Mouse (Mus musculus): ENCODE data around the gene Zfp597. TPM values are rescaled to one million over a fixed set of nuclear protein-coding genes. Genes with fewer than 3 reads are reported as not detected.

Zfp597 gene
- polyA plus RNA-seq, 1 experiment from 2014 or later: 5.5 TPM

DNA sequence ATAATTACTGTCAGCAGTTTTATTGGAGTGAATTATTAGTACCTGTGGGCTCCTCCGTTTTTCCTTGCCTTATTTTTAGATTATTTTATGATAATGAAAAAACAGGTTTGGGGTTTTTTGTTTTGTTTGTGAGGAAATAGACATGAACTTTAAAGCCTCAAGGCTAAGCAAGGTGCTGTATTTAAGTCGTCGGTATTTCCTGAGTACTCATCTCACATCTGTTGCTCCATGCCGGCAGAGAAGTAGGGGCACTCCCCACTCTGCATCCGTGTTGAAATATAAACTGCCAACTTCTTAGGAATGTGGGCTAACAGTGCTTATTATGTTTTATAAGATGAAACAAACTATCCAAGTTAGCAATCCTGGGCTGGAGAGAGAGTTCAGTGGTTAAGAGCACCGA lies 11.7 kb upstream of the Zfp597 start:
- no peak overlapping the region for H3K27ac ChIP-seq (replicated peaks)
- no peak overlapping the region for H3K4me3 ChIP-seq
- H3K9me3 ChIP-seq: no peaks in the 10 kb centered on the region
- DNase-seq (ENCODE audit: low spot score): no peak
- WGBS: 86% methylated on average over 6 of the region's 6 CpGs
- no peaks in the 10 kb centered on the region for H3K4me1 ChIP-seq
- peaks cover 55% of the 10 kb centered on the region for H3K36me3 ChIP-seq (replicated peaks)
- no peaks in the 10 kb centered on the region for H3K27me3 ChIP-seq (replicated peaks; ENCODE audit: low read depth, poor library complexity, severe bottlenecking)

DNA sequence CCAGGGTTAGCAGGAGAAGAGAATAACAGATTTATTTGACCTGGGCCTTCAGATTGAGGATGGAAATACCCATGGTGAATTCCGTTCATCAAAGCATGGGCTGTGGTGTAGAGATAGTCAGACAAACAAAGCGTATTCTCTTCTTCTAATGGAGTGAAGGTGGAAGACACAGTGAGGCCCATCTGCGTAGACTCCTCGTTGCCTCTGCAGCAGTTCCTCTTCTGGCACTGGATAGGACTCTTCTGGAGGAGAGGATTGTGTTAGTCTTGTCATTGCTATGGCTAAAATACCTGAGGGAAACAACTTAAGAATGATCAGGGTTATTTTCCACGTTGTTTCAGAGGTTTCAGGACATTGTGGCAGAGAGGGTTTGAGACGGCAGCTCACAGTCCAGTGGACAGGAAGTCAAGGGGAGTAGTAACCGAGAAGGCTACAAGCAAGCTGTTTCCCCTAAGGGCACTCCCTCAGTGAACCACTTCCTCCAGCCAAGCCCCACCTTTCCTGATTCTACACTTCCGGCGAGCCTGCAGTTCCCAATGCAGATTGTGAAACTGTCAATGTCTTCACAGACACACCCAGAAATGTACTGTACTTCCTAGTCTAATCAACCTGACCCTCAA lies 10.9 kb upstream of the Zfp597 start:
- Histone ChIP-seq H3K4me1 (no peaks in the 10 kb centered on the region), H3K27me3 (replicated peaks; ENCODE audit: low read depth, poor library complexity, severe bottlenecking) (no peaks in the 10 kb centered on the region), H3K36me3 (replicated peaks) (peaks cover 48% of the 10 kb centered on the region), H3K27ac (replicated peaks) (no peak overlapping the region), H3K9me3 (no peaks in the 10 kb centered on the region), H3K4me3 (no peak overlapping the region)
- DNase-seq (ENCODE audit: low spot score): no peak
- 69% methylated on average over 9 of the region's 9 CpGs for WGBS

DNA sequence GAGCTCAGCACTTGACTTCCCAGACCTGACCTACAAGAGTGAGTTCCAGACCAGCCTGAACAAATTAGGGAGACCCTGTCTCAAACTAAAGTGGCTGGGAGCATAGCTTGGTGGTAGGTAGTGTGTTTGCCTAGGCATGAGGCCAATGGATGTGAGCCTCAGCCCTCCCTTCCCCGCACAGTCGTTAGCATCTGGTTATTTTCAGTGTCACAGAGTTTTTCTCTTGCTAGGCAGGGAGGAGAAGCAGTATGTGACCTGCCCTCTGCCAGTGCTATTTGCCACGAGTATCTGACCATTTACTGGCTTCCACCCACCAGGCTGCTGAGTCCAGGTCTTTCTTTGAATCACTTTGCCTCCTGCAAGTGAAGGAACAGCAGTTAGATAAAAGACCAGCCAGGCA lies 9.4 kb upstream of the Zfp597 start:
- H3K36me3 ChIP-seq (replicated peaks): peaks cover 34% of the 10 kb centered on the region
- H3K9me3 ChIP-seq: no peaks in the 10 kb centered on the region
- H3K27me3 ChIP-seq (replicated peaks; ENCODE audit: low read depth, poor library complexity, severe bottlenecking): no peaks in the 10 kb centered on the region
- no peak overlapping the region for H3K4me3 ChIP-seq
- no peak overlapping the region for H3K27ac ChIP-seq (replicated peaks)
- WGBS: 83% methylated on average over 3 of the region's 3 CpGs
- DNase-seq (ENCODE audit: low spot score): no peak
- no peaks in the 10 kb centered on the region for H3K4me1 ChIP-seq

DNA sequence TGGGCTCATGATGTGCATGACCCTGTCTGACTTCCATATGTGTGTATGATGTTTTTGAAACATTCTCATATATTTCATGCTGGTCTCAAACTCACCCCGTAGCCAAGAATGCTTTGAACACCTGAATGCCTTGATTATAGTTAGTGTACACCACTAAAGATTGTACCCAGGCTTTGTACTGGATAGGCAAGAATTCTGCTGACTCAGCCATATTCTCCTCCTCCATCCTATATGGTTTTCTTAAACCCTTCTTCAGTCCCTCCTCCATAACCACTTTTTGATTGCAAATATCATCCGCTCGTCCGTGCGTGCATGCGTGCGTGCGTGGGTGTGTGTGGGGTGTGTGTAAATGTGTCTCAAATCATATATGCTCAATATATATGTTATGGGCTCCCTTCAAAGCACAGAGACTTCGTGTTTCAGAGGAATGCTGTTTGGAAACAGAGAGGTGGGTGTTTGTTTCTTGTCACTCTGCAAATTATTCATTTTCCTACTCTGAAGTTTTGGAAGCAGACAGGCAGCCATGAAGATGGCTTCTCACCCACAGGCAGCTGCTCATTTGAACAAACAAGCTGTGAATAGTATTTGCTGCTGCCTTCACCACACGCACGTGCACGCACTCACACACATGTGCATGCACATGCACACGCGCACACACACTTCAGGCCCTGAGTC lies 7.4 kb upstream of the Zfp597 start:
- Histone ChIP-seq H3K36me3 (replicated peaks) (peaks cover 15% of the 10 kb centered on the region), H3K9me3 (no peaks in the 10 kb centered on the region), H3K27ac (replicated peaks) (no peak overlapping the region), H3K4me3 (no peak overlapping the region), H3K4me1 (no peaks in the 10 kb centered on the region), H3K27me3 (replicated peaks; ENCODE audit: low read depth, poor library complexity, severe bottlenecking) (no peaks in the 10 kb centered on the region)
- no peak for DNase-seq (ENCODE audit: low spot score)
- 95% methylated on average over 14 of the region's 14 CpGs for WGBS

DNA sequence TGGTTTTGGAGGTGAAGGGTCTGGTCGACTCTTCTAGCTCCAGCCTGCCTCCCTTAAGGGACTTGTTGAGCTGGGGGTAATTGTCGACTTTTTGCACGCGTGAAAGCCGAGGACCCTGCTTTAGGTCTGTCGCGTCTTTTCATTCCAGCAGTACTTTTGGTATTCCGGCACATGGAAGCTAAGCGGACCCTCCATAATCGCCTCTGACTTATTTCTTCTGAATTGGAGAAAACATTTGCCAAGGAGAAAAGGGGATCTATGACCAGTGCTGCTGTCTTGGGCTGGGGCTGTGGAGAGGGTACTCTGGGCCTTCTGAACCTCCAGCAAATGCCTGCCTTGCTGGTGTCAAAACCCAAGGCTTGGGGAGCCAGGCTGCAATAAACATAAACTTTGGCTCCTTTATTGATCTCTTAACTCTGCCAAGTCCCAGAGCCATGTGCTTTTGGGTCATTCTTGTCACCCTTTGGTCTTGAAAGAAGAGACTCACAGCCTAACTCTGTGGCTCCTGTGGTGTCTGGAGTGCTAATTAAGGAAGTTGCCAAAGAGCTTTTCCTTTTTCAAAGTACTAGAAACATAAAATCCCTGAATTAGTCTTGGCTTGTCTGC lies 807 bp upstream of the Zfp597 start:
- peaks cover 12% of the 10 kb centered on the region for H3K4me1 ChIP-seq
- 4% methylated on average over 10 of the region's 10 CpGs for WGBS
- peak overlapping the region; percentile 92 for H3K27ac ChIP-seq (replicated peaks)
- H3K27me3 ChIP-seq (replicated peaks; ENCODE audit: low read depth, poor library complexity, severe bottlenecking): no peaks in the 10 kb centered on the region
- peaks cover 3% of the 10 kb centered on the region; the same call in 1 of the 2 replicates for H3K36me3 ChIP-seq (replicated peaks)
- no peaks in the 10 kb centered on the region for H3K9me3 ChIP-seq
- H3K4me3 ChIP-seq: peak overlapping the region; percentile 81
- no peak for DNase-seq (ENCODE audit: low spot score)

DNA sequence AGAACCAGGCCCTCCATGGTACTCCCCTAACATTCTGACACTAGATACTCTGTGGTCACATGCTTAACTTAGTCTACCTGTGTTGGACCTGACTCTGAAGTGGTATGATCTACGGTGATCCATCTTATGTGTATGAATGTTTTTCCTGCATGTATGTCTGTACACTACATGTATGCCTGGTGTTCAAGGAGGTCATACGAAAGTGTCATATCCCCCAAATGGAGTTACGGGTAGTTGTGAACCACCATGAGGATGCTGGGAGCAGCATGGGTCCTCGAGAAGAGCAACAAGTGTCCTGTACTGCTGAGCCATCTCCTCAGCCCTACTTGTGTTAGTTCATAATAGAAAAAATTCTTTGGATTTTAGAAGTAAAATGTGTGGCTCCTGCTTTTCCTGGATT lies 8.0 kb downstream of the Zfp597 start:
- peaks cover 29% of the 10 kb centered on the region for H3K36me3 ChIP-seq (replicated peaks)
- H3K9me3 ChIP-seq: no peaks in the 10 kb centered on the region
- no peak overlapping the region for H3K4me3 ChIP-seq
- no peak for DNase-seq (ENCODE audit: low spot score)
- H3K4me1 ChIP-seq: peaks cover 17% of the 10 kb centered on the region
- H3K27me3 ChIP-seq (replicated peaks; ENCODE audit: low read depth, poor library complexity, severe bottlenecking): no peaks in the 10 kb centered on the region
- no peak overlapping the region for H3K27ac ChIP-seq (replicated peaks)
- WGBS: 90% methylated on average over 4 of the region's 4 CpGs

DNA sequence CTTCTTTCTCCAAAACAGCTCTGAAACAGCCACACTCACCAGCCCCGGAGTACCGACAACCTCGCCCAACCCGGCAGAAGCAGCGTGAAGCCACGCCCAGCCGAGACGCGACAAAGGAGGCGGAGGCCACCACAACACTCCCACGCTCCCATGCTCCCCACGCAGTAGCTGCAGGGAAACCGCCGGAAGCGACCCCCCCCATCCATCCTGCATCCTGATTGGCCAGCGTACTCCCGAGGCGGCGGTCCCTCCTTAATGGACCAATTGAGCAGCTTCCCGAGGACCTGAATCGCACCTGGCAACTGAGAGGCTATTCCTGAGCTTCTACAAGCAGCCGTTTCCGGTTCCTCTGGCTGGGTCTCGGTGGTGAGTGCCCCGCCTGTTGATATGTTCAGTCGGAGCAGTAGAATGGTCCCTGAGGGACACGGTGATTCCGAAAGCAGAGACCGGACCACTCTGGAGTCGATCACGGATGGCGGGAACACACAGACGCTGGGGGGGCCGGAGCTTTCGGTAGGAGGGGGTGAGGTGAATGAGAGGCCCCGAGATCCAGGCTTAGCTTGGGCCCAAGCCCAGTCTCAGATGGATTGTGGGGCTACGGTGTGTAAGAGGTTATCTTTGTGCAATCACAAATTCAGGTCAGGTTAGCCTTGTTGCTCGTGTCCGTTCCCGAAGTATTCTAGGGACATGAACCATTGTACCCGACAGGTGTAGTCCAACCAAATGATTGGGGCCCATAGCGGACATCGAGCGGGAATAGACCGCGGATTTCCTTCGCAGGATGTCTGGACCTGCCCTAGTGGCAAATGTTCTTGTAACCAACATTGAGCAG lies 11.9 kb downstream of the Zfp597 start, which contains the start of gene Naa60:
TSS of gene Naa60 (plus strand) at position 160 of the 832 bp plus-strand sequence.
- no peaks in the 10 kb centered on the region for H3K27me3 ChIP-seq (replicated peaks; ENCODE audit: low read depth, poor library complexity, severe bottlenecking)
- peaks cover 28% of the 10 kb centered on the region for H3K36me3 ChIP-seq (replicated peaks)
- peak; percentile 97 for DNase-seq (ENCODE audit: low spot score)
- no peaks in the 10 kb centered on the region for H3K9me3 ChIP-seq
- H3K4me3 ChIP-seq: peak within 1 kb of the TSS; percentile 73
- WGBS: 4% methylated on average over 47 of the region's 47 CpGs
- H3K4me1 ChIP-seq: peaks cover 20% of the 10 kb centered on the region
- H3K27ac ChIP-seq (replicated peaks): peak within 1 kb of the TSS; percentile 86

DNA sequence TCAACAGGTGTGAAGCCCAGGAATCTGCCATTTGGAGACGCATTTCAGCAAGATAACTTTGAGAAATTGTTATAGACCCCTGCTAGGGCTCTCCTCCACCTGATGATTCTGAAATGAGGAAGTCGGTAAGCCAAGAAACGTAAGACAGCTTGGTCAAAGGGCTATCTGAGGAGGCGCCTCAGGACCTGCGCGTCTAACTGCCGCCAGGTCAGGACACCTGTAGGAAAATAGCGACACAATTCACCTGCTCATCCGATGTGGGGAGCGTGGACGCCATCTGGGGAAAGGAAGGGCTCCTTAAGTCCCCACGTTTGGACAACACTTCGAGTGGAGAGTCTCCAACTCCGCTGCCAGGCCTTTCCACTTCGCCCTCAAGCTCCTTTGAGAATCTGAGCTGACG lies 12.5 kb downstream of the Zfp597 start:
- H3K27me3 ChIP-seq (replicated peaks; ENCODE audit: low read depth, poor library complexity, severe bottlenecking): no peaks in the 10 kb centered on the region
- H3K9me3 ChIP-seq: no peaks in the 10 kb centered on the region
- H3K27ac ChIP-seq (replicated peaks): peak overlapping the region; percentile 86
- no peak for DNase-seq (ENCODE audit: low spot score)
- peaks cover 32% of the 10 kb centered on the region for H3K36me3 ChIP-seq (replicated peaks)
- peaks cover 20% of the 10 kb centered on the region for H3K4me1 ChIP-seq
- 2% methylated on average over 16 of the region's 16 CpGs for WGBS
- peak overlapping the region; percentile 73 for H3K4me3 ChIP-seq

DNA sequence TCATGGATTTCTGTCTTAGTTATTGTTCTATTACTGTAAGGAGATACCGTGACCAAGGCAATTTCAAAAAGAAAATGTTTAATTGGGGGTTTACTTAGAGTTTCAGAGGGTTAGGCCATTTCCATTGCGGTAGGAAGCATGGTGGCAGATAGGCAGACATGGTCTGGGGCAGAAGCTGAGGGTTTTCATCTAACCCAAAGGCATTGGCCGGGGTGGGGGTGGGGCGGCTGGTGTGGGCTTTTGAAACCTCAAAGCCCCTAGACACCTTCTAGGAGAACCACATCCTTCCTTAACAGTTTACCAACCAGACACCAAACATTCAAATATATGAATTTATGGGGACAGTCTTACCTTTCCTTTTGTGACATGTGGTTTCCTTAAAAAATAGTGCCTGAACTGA lies 25.1 kb downstream of the Zfp597 start:
- Histone ChIP-seq H3K27me3 (replicated peaks; ENCODE audit: low read depth, poor library complexity, severe bottlenecking) (no peaks in the 10 kb centered on the region), H3K9me3 (no peaks in the 10 kb centered on the region), H3K36me3 (replicated peaks) (peaks cover 27% of the 10 kb centered on the region), H3K4me3 (no peak overlapping the region), H3K27ac (replicated peaks) (no peak overlapping the region), H3K4me1 (no peaks in the 10 kb centered on the region)
- DNase-seq (ENCODE audit: low spot score): no peak
- WGBS: 91% methylated on average over 4 of the region's 4 CpGs

DNA sequence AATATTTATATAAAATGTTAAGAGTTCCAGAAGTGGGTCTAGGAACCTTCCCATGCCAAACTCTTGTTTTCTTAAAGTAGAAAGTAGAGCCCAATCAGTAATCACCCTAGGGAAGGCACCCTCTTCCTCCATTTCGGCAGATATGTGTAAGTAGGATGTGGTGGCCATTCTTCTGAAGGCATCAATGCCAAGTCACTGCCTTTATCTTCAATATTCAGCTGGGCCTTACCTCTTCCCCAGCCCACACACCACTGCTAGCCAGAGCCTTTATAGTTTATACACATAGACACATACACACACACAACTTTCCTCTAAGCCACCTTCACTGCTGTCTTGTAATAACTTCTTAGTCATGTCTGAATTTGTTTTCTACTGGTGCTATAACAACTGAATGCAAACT lies 28.6 kb downstream of the Zfp597 start:
- DNase-seq (ENCODE audit: low spot score): no peak
- H3K27ac ChIP-seq (replicated peaks): no peak overlapping the region
- 76% methylated on average over 1 of the region's 1 CpGs for WGBS
- H3K36me3 ChIP-seq (replicated peaks): peaks cover 5% of the 10 kb centered on the region
- no peak overlapping the region for H3K4me3 ChIP-seq
- H3K27me3 ChIP-seq (replicated peaks; ENCODE audit: low read depth, poor library complexity, severe bottlenecking): no peaks in the 10 kb centered on the region
- H3K9me3 ChIP-seq: no peaks in the 10 kb centered on the region
- no peaks in the 10 kb centered on the region for H3K4me1 ChIP-seq

DNA sequence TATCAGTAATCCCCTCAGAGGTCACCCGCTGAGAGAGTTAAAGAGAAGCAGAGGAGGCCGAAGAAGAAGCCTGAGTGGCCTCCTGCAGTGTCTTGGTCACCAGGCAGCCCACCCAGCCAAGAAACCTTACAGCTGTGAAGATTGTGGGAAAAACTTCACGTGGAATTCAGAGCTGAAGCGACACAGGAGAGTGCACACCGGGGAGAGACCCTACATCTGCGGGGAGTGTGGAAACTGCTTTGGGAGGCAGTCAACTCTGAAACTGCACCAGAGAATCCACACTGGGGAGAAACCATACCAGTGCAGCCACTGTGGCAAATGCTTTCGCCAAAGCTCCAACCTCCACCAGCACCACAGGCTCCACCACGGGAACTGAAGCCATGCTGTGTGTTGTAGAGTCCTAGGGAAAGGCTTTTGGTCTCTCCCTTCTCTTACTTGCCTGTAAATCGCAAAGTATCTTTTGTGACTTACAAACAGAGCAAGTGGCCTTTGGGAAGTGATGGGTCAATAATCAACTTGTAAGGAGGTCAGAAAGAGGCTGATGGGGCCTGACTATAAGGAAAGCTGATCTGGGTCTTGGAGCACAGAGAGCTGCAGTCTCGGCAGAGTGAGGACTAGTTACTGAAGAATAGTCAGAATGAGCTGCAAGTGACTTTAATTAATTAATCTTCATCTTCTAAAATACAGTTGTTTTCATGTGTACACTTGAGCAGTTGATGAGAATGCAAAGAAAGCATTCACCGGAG lies 29.8 kb downstream of the Zfp597 start:
- H3K27ac ChIP-seq (replicated peaks): no peak overlapping the region
- no peaks in the 10 kb centered on the region for H3K9me3 ChIP-seq
- no peaks in the 10 kb centered on the region for H3K36me3 ChIP-seq (replicated peaks)
- 62% methylated on average over 11 of the region's 11 CpGs for WGBS
- no peaks in the 10 kb centered on the region for H3K27me3 ChIP-seq (replicated peaks; ENCODE audit: low read depth, poor library complexity, severe bottlenecking)
- DNase-seq (ENCODE audit: low spot score): no peak
- H3K4me1 ChIP-seq: no peaks in the 10 kb centered on the region
- no peak overlapping the region for H3K4me3 ChIP-seq

DNA sequence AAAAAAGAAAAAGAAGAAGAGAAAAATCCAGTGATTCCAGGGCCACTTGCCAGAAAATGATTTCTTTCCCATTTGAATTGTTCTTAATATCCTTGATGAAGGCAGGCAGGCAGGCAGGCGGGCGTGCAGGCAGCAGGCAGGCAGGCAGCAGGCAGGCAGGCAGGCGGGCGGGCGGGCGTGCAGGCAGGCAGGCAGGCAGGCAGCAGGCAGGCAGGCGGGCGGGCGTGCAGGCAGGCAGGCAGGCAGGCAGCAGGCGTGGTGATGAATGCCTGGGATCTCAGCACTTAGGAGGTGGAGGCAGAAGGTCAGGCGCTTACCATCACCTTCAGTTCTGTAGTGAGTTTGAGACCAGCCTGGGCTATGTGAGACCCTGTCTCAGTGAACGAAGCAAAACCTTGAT lies 31.8 kb downstream of the Zfp597 start:
- no peaks in the 10 kb centered on the region for H3K27me3 ChIP-seq (replicated peaks; ENCODE audit: low read depth, poor library complexity, severe bottlenecking)
- H3K27ac ChIP-seq (replicated peaks): no peak overlapping the region
- no peaks in the 10 kb centered on the region for H3K36me3 ChIP-seq (replicated peaks)
- peak; percentile 57 for DNase-seq (ENCODE audit: low spot score)
- H3K4me1 ChIP-seq: peaks cover 4% of the 10 kb centered on the region
- H3K9me3 ChIP-seq: no peaks in the 10 kb centered on the region
- WGBS: 35% methylated on average over 12 of the region's 12 CpGs
- H3K4me3 ChIP-seq: no peak overlapping the region
